Mouse (Mus musculus) kidney, adult 2 months (tissue): ENCODE results near the gene Ptprg.

Source experiments
- CTCF ChIP-seq: fragments of 200-500 bp; conservative IDR thresholded peaks from 2 replicates; pipeline ENCODE4 v1.5.1; 2011; ENCODE audit warnings: low read depth, mild to moderate bottlenecking, control low read depth, low read length, moderate library complexity, mixed read lengths; ENCODE audit not compliant: insufficient read depth, insufficient read length
- POLR2A ChIP-seq: fragments of 200-500 bp; IDR thresholded peaks from one replicate; pipeline ENCODE4 v1.6.1; 2011; ENCODE audit warnings: low read depth, low read length, control low read depth

- TF ChIP-seq CTCF (0 out of 2 replicates have a peak, but pooled peaks have one; percentile 9), POLR2A (no peak)
Measured at GRCm38 (mm10) chr14:11710410-11711122, 157.2 kb downstream of the Ptprg start.
